Mouse (Mus musculus) bone marrow, adult 2 months (tissue): ENCODE data around the gene Nav2.

Experiments used
- CTCF ChIP-seq: fragments of 200-500 bp; IDR thresholded peaks from 2 replicates; pipeline ENCODE4 v1.5.1; 2011; ENCODE audit warnings: low read length, control low read depth; ENCODE audit not compliant: control insufficient read depth, insufficient read depth
- POLR2A ChIP-seq: fragments of 200-500 bp; IDR thresholded peaks from 2 replicates; pipeline ENCODE4 v1.6.1; 2011; ENCODE audit warnings: low read depth, mild to moderate bottlenecking, control low read depth, low read length, borderline replicate concordance; ENCODE audit not compliant: control insufficient read depth

DNA sequence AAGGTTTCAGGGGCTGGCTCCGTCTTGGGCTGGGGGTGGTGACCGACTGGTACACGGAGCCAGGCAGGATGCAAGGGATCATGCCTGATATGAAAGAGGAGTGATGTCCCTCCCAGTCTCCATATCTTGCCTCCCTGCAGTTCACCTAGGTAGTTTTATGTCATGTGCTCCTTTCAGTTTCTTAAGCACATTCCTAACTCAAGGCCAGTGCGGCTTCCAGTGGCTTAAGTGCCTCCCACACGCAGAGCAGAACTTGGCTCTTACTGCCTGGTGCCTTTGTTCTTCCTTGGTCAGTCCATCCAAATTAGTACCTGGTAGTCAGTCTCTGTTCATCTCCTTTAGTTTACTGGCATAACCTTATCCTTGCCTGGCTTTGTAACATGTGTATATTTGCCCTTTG lies 371.9 kb downstream of the Nav2 start:
- no peak for TF ChIP-seq CTCF
- TF ChIP-seq POLR2A, result no peak
